Mouse (Mus musculus) liver, postnatal 0 days (tissue): ENCODE data around the gene Cox18.

Source experiments
- CTCF ChIP-seq: sonication (generic); IDR thresholded peaks from 2 replicates; pipeline ENCODE4 v1.5.1; 2016; ENCODE audit warnings: antibody characterized with exemption, low read depth
- EP300 ChIP-seq: IDR thresholded peaks from 2 replicates; pipeline ENCODE4 v1.6.1; 2016; ENCODE audit warnings: antibody characterized with exemption, low read depth, mild to moderate bottlenecking

DNA sequence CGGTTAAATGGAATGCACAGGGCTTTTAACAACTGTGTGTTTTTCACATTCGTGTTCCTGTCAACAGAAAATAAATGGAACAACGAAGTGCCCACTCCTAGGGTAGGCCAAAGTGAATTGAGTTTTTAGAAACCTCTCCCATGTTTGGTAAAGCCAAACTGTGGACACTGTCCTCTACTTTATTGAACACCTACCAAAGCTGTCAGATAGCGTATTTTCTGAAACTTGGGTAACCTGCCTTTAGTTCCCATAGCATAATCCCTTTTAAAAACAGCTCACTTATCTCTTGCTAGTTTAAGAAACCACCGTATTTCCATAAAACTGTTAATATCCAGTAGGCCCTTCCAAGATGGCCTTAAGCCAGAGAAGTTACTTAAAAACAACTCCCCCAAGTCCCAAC lies 929 bp upstream of the Cox18 start:
- no peak for TF ChIP-seq CTCF
- TF ChIP-seq EP300 = no peak
